Mouse (Mus musculus): ENCODE measurements around the gene Tas2r110. TPM values are rescaled to one million over a fixed set of nuclear protein-coding genes. Genes with fewer than 3 reads are reported as not detected.

The Tas2r110 gene
- not detected for polyA plus RNA-seq (2017; shearing (Covaris generic))

GRCm38 (mm10) chr6:132867708-132868107 is at the start of gene Tas2r110:
TSS of gene Tas2r110 (plus strand) at chr6:132868008.

GRCm38 (mm10) chr6:132846842-132847241 is 21.0 kb upstream of the Tas2r110 start, which contains the start of gene Tas2r123:
TSS of gene Tas2r123 (plus strand) at chr6:132847142.

GRCm38 (mm10) chr6:132855138-132855537 is 12.7 kb upstream of the Tas2r110 start, which contains the start of gene Tas2r116:
TSS of gene Tas2r116 (plus strand) at chr6:132855438.

GRCm38 (mm10) chr6:132892711-132893110 is 24.9 kb downstream of the Tas2r110 start, which contains the start of gene Tas2r113:
TSS of gene Tas2r113 (plus strand) at chr6:132893011.

GRCm38 (mm10) chr6:132909351-132909750 is 41.5 kb downstream of the Tas2r110 start, which contains the start of gene Tas2r125:
TSS of gene Tas2r125 (plus strand) at chr6:132909651.

Other genes starting within 250 kb of the Tas2r110 start
- not detected for gene A630073D07Rik, start 216.5 kb upstream of the Tas2r110 start, polyA plus RNA-seq (2017; shearing (Covaris generic))
- gene Tas2r120, start 211.1 kb upstream of the Tas2r110 start, polyA plus RNA-seq (2017; shearing (Covaris generic)): not detected
- gene Tas2r121, start 167.0 kb upstream of the Tas2r110 start, polyA plus RNA-seq (2017; shearing (Covaris generic)): not detected
- not detected for gene Tas2r122, start 156.1 kb upstream of the Tas2r110 start, polyA plus RNA-seq (2017; shearing (Covaris generic))
- not detected for gene Tas2r115, start 130.0 kb upstream of the Tas2r110 start, polyA plus RNA-seq (2017; shearing (Covaris generic))
- not detected for gene Tas2r124, start 113.3 kb upstream of the Tas2r110 start, polyA plus RNA-seq (2017; shearing (Covaris generic))
- gene Tas2r102, start 105.9 kb upstream of the Tas2r110 start, polyA plus RNA-seq (2017; shearing (Covaris generic)): not detected
- gene Tas2r136, start 89.8 kb upstream of the Tas2r110 start, polyA plus RNA-seq (2017; shearing (Covaris generic)): not detected
- gene Tas2r117, start 65.2 kb upstream of the Tas2r110 start, polyA plus RNA-seq (2017; shearing (Covaris generic)): not detected
- gene Tas2r123, start 20.9 kb upstream of the Tas2r110 start, polyA plus RNA-seq (2017; shearing (Covaris generic)): not detected
- gene Tas2r116, start 12.6 kb upstream of the Tas2r110 start, polyA plus RNA-seq (2017; shearing (Covaris generic)): not detected
- not detected for gene Tas2r113, start 25.0 kb downstream of the Tas2r110 start, polyA plus RNA-seq (2017; shearing (Covaris generic))
- not detected for gene Tas2r125, start 41.6 kb downstream of the Tas2r110 start, polyA plus RNA-seq (2017; shearing (Covaris generic))
- gene Tas2r129, start 83.1 kb downstream of the Tas2r110 start, polyA plus RNA-seq (2017; shearing (Covaris generic)): under 1 TPM in 1 of 2 experiments, not detected in 1; 0.31 TPM
- gene Tas2r131, start 89.9 kb downstream of the Tas2r110 start, polyA plus RNA-seq (2017; shearing (Covaris generic)): not detected
- not detected for gene Tas2r109, start 113.0 kb downstream of the Tas2r110 start, polyA plus RNA-seq (2017; shearing (Covaris generic))
- gene Tas2r103, start 169.1 kb downstream of the Tas2r110 start, polyA plus RNA-seq (2017; shearing (Covaris generic)): not detected
- gene Tas2r140, start 187.8 kb downstream of the Tas2r110 start, polyA plus RNA-seq (2017; shearing (Covaris generic)): not detected
- 10 to 100 TPM; 13.1 to 14.9 TPM for gene Smim10l1, start 236.9 kb downstream of the Tas2r110 start, polyA plus RNA-seq (2017; shearing (Covaris generic))